Mouse (Mus musculus) mammary gland, adult 2 months (tissue): ENCODE measurements around the gene Ifng. TPM values are rescaled to one million over a fixed set of nuclear protein-coding genes. Genes with fewer than 3 reads are reported as not detected.

Experiments used
- polyA plus RNA-seq: library from polyadenylated mRNA; depleted of rRNA; stranded (reverse); fragments of >200 nt; gene quantifications from 2 replicates; pipeline ENCODE4 v1.2.3, GENCODE M21; 2012; ENCODE audit warnings: low replicate concordance; rRNA removed

Gene Ifng
- polyA plus RNA-seq, result 0.47 TPM in 1 of 2 replicates, not detected in the other

DNA sequence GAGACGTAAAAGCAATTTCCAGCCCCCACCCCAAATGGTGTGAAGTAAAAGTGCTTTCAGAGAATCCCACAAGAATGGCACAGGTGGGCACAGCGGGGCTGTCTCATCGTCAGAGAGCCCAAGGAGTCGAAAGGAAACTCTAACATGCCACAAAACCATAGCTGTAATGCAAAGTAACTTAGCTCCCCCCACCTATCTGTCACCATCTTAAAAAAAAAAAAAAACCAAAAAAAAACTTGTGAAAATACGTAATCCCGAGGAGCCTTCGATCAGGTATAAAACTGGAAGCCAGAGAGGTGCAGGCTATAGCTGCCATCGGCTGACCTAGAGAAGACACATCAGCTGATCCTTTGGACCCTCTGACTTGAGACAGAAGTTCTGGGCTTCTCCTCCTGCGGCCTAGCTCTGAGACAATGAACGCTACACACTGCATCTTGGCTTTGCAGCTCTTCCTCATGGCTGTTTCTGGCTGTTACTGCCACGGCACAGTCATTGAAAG lies at the start of gene Ifng:
Gene Ifng, plus strand, starts transcription at position 305 of the 499 bp plus-strand sequence.

Other genes starting within 250 kb of the Ifng start
- not detected in 2 replicates for gene Il22, start 236.1 kb upstream of the Ifng start, polyA plus RNA-seq
- gene Gm32717, start 200.3 kb upstream of the Ifng start, polyA plus RNA-seq, result not detected in 2 replicates
- not detected in 2 replicates for gene Gm32802, start 182.4 kb upstream of the Ifng start, polyA plus RNA-seq
- not detected in 2 replicates for gene Iltifb, start 146.0 kb upstream of the Ifng start, polyA plus RNA-seq
- not detected in 2 replicates for gene Gm9040, start 114.1 kb upstream of the Ifng start, polyA plus RNA-seq
- not detected in 2 replicates for gene Gm9044, start 108.6 kb upstream of the Ifng start, polyA plus RNA-seq
- 0.07 TPM in 1 of 2 replicates, not detected in the other for gene Gm9045, start 103.2 kb upstream of the Ifng start, polyA plus RNA-seq
- not detected in 2 replicates for gene Gm9046, start 97.8 kb upstream of the Ifng start, polyA plus RNA-seq
- gene Gm9048, start 92.4 kb upstream of the Ifng start, polyA plus RNA-seq, result not detected in 2 replicates
- gene Gm9049, start 86.9 kb upstream of the Ifng start, polyA plus RNA-seq, result 0.07 TPM in 1 of 2 replicates, not detected in the other